Mouse (Mus musculus): Measurements from ENCODE around the gene Atg16l2. TPM values are rescaled to one million over a fixed set of nuclear protein-coding genes. Genes with fewer than 3 reads are reported as not detected.

The Atg16l2 gene
- polyA plus RNA-seq, 1 experiment, result 6.6 TPM

- Histone ChIP-seq H3K4me3 (no peak overlapping the region), H3K36me3 (ENCODE audit: control insufficient read depth, insufficient read depth) (no peaks in the 10 kb centered on the region), H3K79me2 (ENCODE audit: control insufficient read depth, insufficient read depth) (no peaks in the 10 kb centered on the region), H3ac (ENCODE audit: control insufficient read depth, insufficient read length) (no peak overlapping the region), H3K27me3 (ENCODE audit: control insufficient read depth, insufficient read depth, insufficient read length) (no peaks in the 10 kb centered on the region), H3K4me2 (ENCODE audit: low read depth) (no peak overlapping the region)
- no peak for TF ChIP-seq MYOD1 (IDR thresholded peaks at IDR 0.05; ENCODE audit: control insufficient read depth in 1 of 3, insufficient read length in 2 of 3, low read depth in 2 of 3)
- TF ChIP-seq E2F4 (IDR thresholded peaks at IDR 0.05; ENCODE audit: insufficient read depth), result no peak
- TF ChIP-seq POLR2AphosphoS2 (IDR thresholded peaks at IDR 0.05; ENCODE audit: insufficient read length, low read depth), result no peak
- TF ChIP-seq SRF (IDR thresholded peaks at IDR 0.05; ENCODE audit: control insufficient read depth, insufficient read length, low read depth), result no peak
- TF ChIP-seq TCF3 (IDR thresholded peaks at IDR 0.05; ENCODE audit: insufficient read length, low read depth), result no peak
- no peak for TF ChIP-seq MYOG (IDR thresholded peaks at IDR 0.05; ENCODE audit: control insufficient read depth in 1 of 3, insufficient read depth in 1 of 3, insufficient read length in 2 of 3, low read depth in 2 of 3)
- TF ChIP-seq CEBPB (IDR thresholded peaks at IDR 0.05; ENCODE audit: insufficient read depth, poor library complexity, severe bottlenecking), result no peak
- TF ChIP-seq TCF12 (IDR thresholded peaks at IDR 0.05; ENCODE audit: insufficient read depth, poor library complexity, severe bottlenecking), result no peak
- TF ChIP-seq POLR2A (IDR thresholded peaks at IDR 0.05; ENCODE audit: insufficient read length, low read depth), result no peak
- TF ChIP-seq USF1 (IDR thresholded peaks at IDR 0.05; ENCODE audit: low read depth), result no peak
- TF ChIP-seq REST (IDR thresholded peaks at IDR 0.05; ENCODE audit: insufficient read depth, insufficient read length), result no peak
- no peak for TF ChIP-seq MAX (IDR thresholded peaks at IDR 0.05; ENCODE audit: low read depth)
Observed at GRCm38 (mm10) chr7:101223501-101223900, 78.5 kb downstream of the Atg16l2 start.

GRCm38 (mm10) chr7:101216724-101217123 is 85.3 kb downstream of the Atg16l2 start:
- Histone ChIP-seq H3K36me3 (ENCODE audit: control insufficient read depth, insufficient read depth) (no peaks in the 10 kb centered on the region), H3K4me3 (no peak overlapping the region), H3ac (ENCODE audit: control insufficient read depth, insufficient read length) (no peak overlapping the region), H3K4me2 (ENCODE audit: low read depth) (no peak overlapping the region), H3K27me3 (ENCODE audit: control insufficient read depth, insufficient read depth, insufficient read length) (no peaks in the 10 kb centered on the region), H3K79me2 (ENCODE audit: control insufficient read depth, insufficient read depth) (no peaks in the 10 kb centered on the region)
- TF ChIP-seq POLR2AphosphoS2 (IDR thresholded peaks at IDR 0.05; ENCODE audit: insufficient read length, low read depth) (no peak), USF1 (IDR thresholded peaks at IDR 0.05; ENCODE audit: low read depth) (no peak), MYOG (IDR thresholded peaks at IDR 0.05; ENCODE audit: control insufficient read depth in 1 of 3, insufficient read depth in 1 of 3, insufficient read length in 2 of 3, low read depth in 2 of 3) (no peak), TCF3 (IDR thresholded peaks at IDR 0.05; ENCODE audit: insufficient read length, low read depth) (no peak), E2F4 (IDR thresholded peaks at IDR 0.05; ENCODE audit: insufficient read depth) (no peak), MYOD1 (IDR thresholded peaks at IDR 0.05; ENCODE audit: control insufficient read depth in 1 of 3, insufficient read length in 2 of 3, low read depth in 2 of 3) (no peak), POLR2A (IDR thresholded peaks at IDR 0.05; ENCODE audit: insufficient read length, low read depth) (no peak), MAX (IDR thresholded peaks at IDR 0.05; ENCODE audit: low read depth) (no peak), REST (IDR thresholded peaks at IDR 0.05; ENCODE audit: insufficient read depth, insufficient read length) (no peak), CEBPB (IDR thresholded peaks at IDR 0.05; ENCODE audit: insufficient read depth, poor library complexity, severe bottlenecking) (no peak), SRF (IDR thresholded peaks at IDR 0.05; ENCODE audit: control insufficient read depth, insufficient read length, low read depth) (no peak), TCF12 (IDR thresholded peaks at IDR 0.05; ENCODE audit: insufficient read depth, poor library complexity, severe bottlenecking) (no peak)

- Histone ChIP-seq H3K4me3 (no peak overlapping the region), H3K36me3 (ENCODE audit: control insufficient read depth, insufficient read depth) (no peaks in the 10 kb centered on the region), H3K4me2 (ENCODE audit: low read depth) (no peak overlapping the region), H3K27me3 (ENCODE audit: control insufficient read depth, insufficient read depth, insufficient read length) (no peaks in the 10 kb centered on the region), H3ac (ENCODE audit: control insufficient read depth, insufficient read length) (no peak overlapping the region), H3K79me2 (ENCODE audit: control insufficient read depth, insufficient read depth) (no peaks in the 10 kb centered on the region)
- TF ChIP-seq MYOD1 (IDR thresholded peaks at IDR 0.05; ENCODE audit: control insufficient read depth in 1 of 3, insufficient read length in 2 of 3, low read depth in 2 of 3) (no peak), POLR2AphosphoS2 (IDR thresholded peaks at IDR 0.05; ENCODE audit: insufficient read length, low read depth) (no peak), USF1 (IDR thresholded peaks at IDR 0.05; ENCODE audit: low read depth) (no peak), MAX (IDR thresholded peaks at IDR 0.05; ENCODE audit: low read depth) (no peak), REST (IDR thresholded peaks at IDR 0.05; ENCODE audit: insufficient read depth, insufficient read length) (no peak), POLR2A (IDR thresholded peaks at IDR 0.05; ENCODE audit: insufficient read length, low read depth) (no peak)
Observed at GRCm38 (mm10) chr7:101213515-101214263, 88.4 kb downstream of the Atg16l2 start.

Other genes starting within 250 kb of the Atg16l2 start
- gene Fchsd2, start 209.4 kb downstream of the Atg16l2 start, polyA plus RNA-seq (2012; fragmentation: generic; extraction: Trizol), result 5.7 TPM
- 39.6 TPM for gene Stard10, start 14.8 kb upstream of the Atg16l2 start, polyA plus RNA-seq (2012; fragmentation: generic; extraction: Trizol)
- 24.7 TPM for gene Arap1, start 45.8 kb upstream of the Atg16l2 start, polyA plus RNA-seq (2012; fragmentation: generic; extraction: Trizol)
- 0.55 TPM for gene Gm45837, start 108.6 kb upstream of the Atg16l2 start, polyA plus RNA-seq (2012; fragmentation: generic; extraction: Trizol)
- gene Pde2a, start 119.4 kb upstream of the Atg16l2 start, polyA plus RNA-seq (2012; fragmentation: generic; extraction: Trizol), result 49.3 TPM

Measured in myocyte (in vitro differentiated cells).